Mouse (Mus musculus) limb, embryonic 10.5 days (tissue): ENCODE results near the gene Vipr1. TPM values are rescaled to one million over a fixed set of nuclear protein-coding genes. Genes with fewer than 3 reads are reported as not detected.

Experiments used
- DNase-seq: peaks from one replicate; pipeline ENCODE4 v3.0.0-alpha.2; 2017; ENCODE audit warnings: low spot score
- H3K27ac ChIP-seq: fragments of 300-500 bp; sonication (generic); 2 replicates; pipeline ENCODE4 v1.5.1; 2016; ENCODE audit warnings: mild to moderate bottlenecking
- H3K27me3 ChIP-seq: fragments of 300-500 bp; sonication (generic); 2 replicates; pipeline ENCODE4 v1.6.1; 2016; ENCODE audit warnings: low read depth, mild to moderate bottlenecking; ENCODE audit not compliant: poor library complexity, severe bottlenecking
- H3K36me3 ChIP-seq: fragments of 300-500 bp; sonication (generic); 2 replicates; pipeline ENCODE4 v1.6.1; 2016; ENCODE audit warnings: mild to moderate bottlenecking, moderate library complexity
- H3K4me1 ChIP-seq: fragments of 300-500 bp; sonication (generic); 2 replicates; pipeline ENCODE4 v1.6.1; 2016
- H3K4me3 ChIP-seq: fragments of 300-500 bp; sonication (generic); 2 replicates; pipeline ENCODE4 v1.5.1; 2016; ENCODE audit warnings: mild to moderate bottlenecking, moderate library complexity
- H3K9me3 ChIP-seq: fragments of 300-500 bp; sonication (generic); replicated peaks from 2 replicates; pipeline ENCODE4 v1.6.1; 2016; ENCODE audit warnings: mild to moderate bottlenecking
- WGBS: fragments of 180-500 bp; shearing (Covaris S2); methylation state at CpG from one replicate; pipeline ENCODE4 v1.1.7; 2016; 5-methylcytosine and 5-hydroxymethylcytosine counted together
- polyA plus RNA-seq: library from polyadenylated mRNA; unstranded; fragments of >200 nt; fragmentation: Nextera tagmentation; extraction: Ambion mirVana; gene quantifications from 2 replicates; pipeline ENCODE4 v1.2.1, GENCODE M21; 2016

Gene Vipr1
- polyA plus RNA-seq, 1 experiment from 2014 or later, result 0.49 TPM

GRCm38 (mm10) chr9:121671300-121671699, 28.8 kb downstream of the Vipr1 start:
- 26% methylated on average over 7 of the region's 7 CpGs for WGBS

DNA sequence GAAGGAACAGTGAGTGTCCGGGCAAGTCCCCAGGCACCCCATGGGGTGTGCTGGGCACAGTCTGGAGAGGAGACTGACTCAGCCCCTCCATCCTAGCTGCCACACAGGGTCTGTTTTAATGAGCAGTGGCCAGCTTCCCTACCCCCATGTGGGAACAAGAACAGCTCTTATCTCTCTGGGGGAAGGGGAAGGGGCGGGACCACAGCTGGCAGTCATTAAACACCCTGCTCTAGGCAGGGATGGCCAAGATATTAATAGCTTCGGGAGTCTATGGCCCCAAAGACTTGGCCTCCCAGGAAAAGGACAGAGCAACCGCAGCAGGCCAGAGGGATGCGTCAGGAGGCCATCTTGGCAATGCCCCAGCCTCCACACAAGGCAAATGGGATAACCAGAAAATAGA, 29.8 kb downstream of the Vipr1 start:
- Histone ChIP-seq H3K27ac (no peak overlapping the region; the same call in 1 of the 2 replicates), H3K36me3 (no peaks in the 10 kb centered on the region), H3K9me3 (no peaks in the 10 kb centered on the region), H3K4me1 (peaks cover 40% of the 10 kb centered on the region), H3K27me3 (peaks cover 40% of the 10 kb centered on the region), H3K4me3 (no peak overlapping the region)
- 59% methylated on average over 5 of the region's 5 CpGs for WGBS
- DNase-seq, result no peak

More at GRCm38 (mm10) chr9:121671300-121671699, 28.8 kb downstream of the Vipr1 start:
- Histone ChIP-seq H3K9me3 (no peaks in the 10 kb centered on the region), H3K4me3 (no peak overlapping the region), H3K27me3 (peaks cover 49% of the 10 kb centered on the region), H3K4me1 (peaks cover 50% of the 10 kb centered on the region), H3K27ac (no peak overlapping the region), H3K36me3 (no peaks in the 10 kb centered on the region)
- DNase-seq, result peak; percentile 57

GRCm38 (mm10) chr9:121673716-121674115, 31.2 kb downstream of the Vipr1 start:
- no peaks in the 10 kb centered on the region for H3K36me3 ChIP-seq
- no peaks in the 10 kb centered on the region for H3K9me3 ChIP-seq
- peaks cover 37% of the 10 kb centered on the region for H3K4me1 ChIP-seq
- H3K4me3 ChIP-seq, result no peak overlapping the region
- no peak for DNase-seq
- 92% methylated on average over 5 of the region's 5 CpGs for WGBS
- peaks cover 26% of the 10 kb centered on the region for H3K27me3 ChIP-seq
- H3K27ac ChIP-seq, result no peak overlapping the region

DNA sequence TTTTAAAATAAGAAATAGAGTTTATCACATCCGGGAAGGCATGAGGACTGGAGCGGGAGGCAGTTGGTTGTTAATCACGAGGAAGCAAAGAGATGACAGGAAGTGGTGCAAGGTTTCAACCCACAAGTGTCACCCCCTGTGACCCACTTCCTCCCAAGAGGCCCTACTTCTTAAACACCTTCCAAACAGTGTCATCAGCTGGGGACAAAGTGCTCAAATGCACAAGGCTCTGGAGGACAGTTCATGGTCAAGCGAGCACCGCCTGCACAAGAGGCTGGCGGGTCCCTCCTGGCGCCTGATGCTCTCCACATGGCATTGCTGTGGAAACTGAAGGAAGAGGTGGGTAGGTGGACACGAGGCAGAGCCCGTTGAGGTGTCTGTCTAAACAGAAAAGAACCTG, 32.5 kb downstream of the Vipr1 start:
- WGBS, result 86% methylated on average over 9 of the region's 9 CpGs

DNA sequence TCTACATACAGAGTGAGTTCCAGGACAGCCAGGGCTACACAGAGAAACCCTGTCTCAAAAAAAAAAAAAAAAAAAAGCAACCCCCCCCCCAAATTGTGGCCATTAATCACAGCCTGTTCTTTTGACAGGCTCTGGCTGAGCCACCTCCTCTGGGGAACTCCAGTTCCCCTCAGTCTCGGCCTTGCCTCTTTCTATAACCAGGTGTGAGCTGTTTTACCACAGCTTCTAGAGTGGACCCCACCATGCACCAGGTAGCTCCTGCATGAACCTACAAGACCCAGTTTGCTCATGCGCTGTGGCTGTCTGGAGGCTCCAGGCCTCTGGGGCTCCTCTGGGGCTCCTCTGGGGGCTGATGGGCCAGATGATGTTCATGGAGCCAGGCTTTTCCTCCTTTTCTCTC, 33.0 kb downstream of the Vipr1 start:
- Histone ChIP-seq H3K4me3 (no peak overlapping the region), H3K4me1 (peaks cover 21% of the 10 kb centered on the region)
- 92% methylated on average over 2 of the region's 2 CpGs for WGBS

More for the DNA sequence above, 32.5 kb downstream of the Vipr1 start:
- no peak for DNase-seq
- Histone ChIP-seq H3K9me3 (no peaks in the 10 kb centered on the region), H3K4me3 (no peak overlapping the region), H3K27ac (no peak overlapping the region), H3K4me1 (peaks cover 25% of the 10 kb centered on the region), H3K36me3 (no peaks in the 10 kb centered on the region), H3K27me3 (peaks cover 13% of the 10 kb centered on the region)

DNA sequence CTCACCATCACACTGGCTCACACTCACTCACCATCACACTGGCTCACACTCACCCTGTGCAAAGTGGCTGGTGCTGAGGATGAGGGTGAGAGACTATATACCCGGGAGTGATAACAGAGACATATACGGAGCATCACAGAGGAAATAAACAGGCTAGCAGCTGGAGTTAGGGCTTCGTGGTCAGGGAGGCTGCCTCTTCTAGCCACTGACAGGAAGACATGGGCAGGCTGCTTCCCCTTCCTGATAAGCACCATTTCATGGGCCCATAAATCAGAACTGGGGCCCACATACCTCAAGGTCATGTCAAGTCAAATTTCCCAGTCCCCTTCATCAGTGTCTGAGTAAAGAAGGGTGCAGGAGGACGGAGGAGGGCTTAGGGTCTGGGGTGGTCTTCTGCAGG, 34.6 kb downstream of the Vipr1 start:
- H3K4me3 ChIP-seq, result no peak overlapping the region
- DNase-seq, result no peak
- peaks cover 17% of the 10 kb centered on the region for H3K4me1 ChIP-seq
- no peak overlapping the region for H3K27ac ChIP-seq
- H3K36me3 ChIP-seq, result peaks cover 5% of the 10 kb centered on the region
- no peaks in the 10 kb centered on the region for H3K9me3 ChIP-seq
- 69% methylated on average over 4 of the region's 4 CpGs for WGBS
- H3K27me3 ChIP-seq, result peaks cover 8% of the 10 kb centered on the region; the same call in 1 of the 2 replicates

More for the DNA sequence above, 33.0 kb downstream of the Vipr1 start:
- H3K36me3 ChIP-seq, result no peaks in the 10 kb centered on the region
- no peak overlapping the region for H3K27ac ChIP-seq
- no peaks in the 10 kb centered on the region for H3K9me3 ChIP-seq
- H3K27me3 ChIP-seq, result peaks cover 7% of the 10 kb centered on the region
- DNase-seq, result no peak

GRCm38 (mm10) chr9:121677476-121677875, 35.0 kb downstream of the Vipr1 start:
- Histone ChIP-seq H3K9me3 (no peaks in the 10 kb centered on the region), H3K27ac (no peak overlapping the region), H3K4me3 (no peak overlapping the region), H3K36me3 (peaks cover 9% of the 10 kb centered on the region), H3K27me3 (peaks cover 12% of the 10 kb centered on the region; the same call in 1 of the 2 replicates), H3K4me1 (peaks cover 13% of the 10 kb centered on the region)
- DNase-seq, result no peak
- 84% methylated on average over 8 of the region's 8 CpGs for whole genome bisulfite sequencing

DNA sequence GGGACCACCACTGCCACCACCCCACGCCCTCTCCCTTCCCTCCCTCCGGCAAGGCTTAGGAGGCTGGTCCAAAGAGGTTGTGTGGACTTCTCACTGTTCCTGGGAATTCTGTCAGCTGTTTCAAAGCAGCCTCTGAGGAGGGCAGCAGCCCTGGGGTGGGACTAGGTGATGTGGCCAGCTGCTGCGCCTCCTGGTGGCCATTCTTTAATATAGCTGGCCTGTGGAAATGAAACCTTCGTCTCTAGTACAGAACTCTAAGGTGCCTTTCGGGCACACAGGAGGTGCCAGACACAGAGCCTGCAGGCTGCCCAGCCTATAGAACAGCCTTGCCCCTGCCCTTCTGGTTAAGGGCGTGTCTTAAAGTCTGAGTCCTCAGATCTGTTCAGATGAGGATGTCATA, 37.0 kb downstream of the Vipr1 start:
- Histone ChIP-seq H3K27ac (no peak overlapping the region), H3K9me3 (no peaks in the 10 kb centered on the region), H3K4me1 (peaks cover 9% of the 10 kb centered on the region; the same call in 1 of the 2 replicates), H3K36me3 (peaks cover 17% of the 10 kb centered on the region), H3K4me3 (no peak overlapping the region), H3K27me3 (peaks cover 14% of the 10 kb centered on the region; the same call in 1 of the 2 replicates)
- 24% methylated on average over 6 of the region's 6 CpGs for WGBS
- peak; percentile 77 for DNase-seq

GRCm38 (mm10) chr9:121681191-121681590, 38.7 kb downstream of the Vipr1 start:
- no peak overlapping the region for H3K27ac ChIP-seq
- H3K36me3 ChIP-seq, result peaks cover 30% of the 10 kb centered on the region
- no peak for DNase-seq
- no peak overlapping the region for H3K4me3 ChIP-seq
- H3K9me3 ChIP-seq, result no peaks in the 10 kb centered on the region
- peaks cover 14% of the 10 kb centered on the region; the same call in 1 of the 2 replicates for H3K27me3 ChIP-seq
- WGBS, result 88% methylated on average over 8 of the region's 8 CpGs
- peaks cover 9% of the 10 kb centered on the region; the same call in 1 of the 2 replicates for H3K4me1 ChIP-seq

DNA sequence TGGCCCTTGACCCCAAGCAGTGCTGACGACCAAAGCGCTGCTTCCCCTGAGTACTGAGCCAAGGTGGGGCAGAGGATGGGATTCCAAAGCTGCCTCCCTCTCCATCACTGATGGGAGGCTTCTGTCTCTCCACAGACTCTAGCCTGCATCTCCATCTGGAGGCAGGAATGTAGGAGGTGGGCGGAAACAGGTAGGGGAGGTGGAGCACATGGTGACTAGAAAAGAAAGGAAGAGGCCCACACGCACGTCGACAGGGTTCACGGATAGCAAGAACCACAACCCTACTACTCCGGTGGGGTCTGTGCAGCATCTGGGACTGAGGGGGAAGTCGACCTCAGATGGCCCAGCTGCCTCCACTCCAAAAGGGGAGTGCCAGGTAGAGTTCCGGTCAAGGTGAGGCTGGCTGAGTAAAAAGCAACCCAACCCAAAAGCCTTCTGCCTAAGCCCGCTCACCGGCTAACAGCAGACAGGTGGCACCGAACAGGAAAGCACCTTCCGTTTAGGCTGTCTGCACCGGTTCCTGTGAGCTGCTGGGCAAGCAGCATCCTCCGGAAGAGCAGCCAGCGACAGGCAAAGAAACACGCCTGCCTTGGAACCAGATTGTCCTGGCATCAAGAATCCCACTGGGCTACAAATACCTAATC, 39.6 kb downstream of the Vipr1 start:
- WGBS, result 73% methylated on average over 18 of the region's 18 CpGs
- Histone ChIP-seq H3K4me3 (no peak overlapping the region), H3K27ac (no peak overlapping the region), H3K9me3 (no peaks in the 10 kb centered on the region), H3K27me3 (peaks cover 14% of the 10 kb centered on the region; the same call in 1 of the 2 replicates), H3K4me1 (peaks cover 9% of the 10 kb centered on the region; the same call in 1 of the 2 replicates), H3K36me3 (peaks cover 32% of the 10 kb centered on the region)
- DNase-seq, result no peak

DNA sequence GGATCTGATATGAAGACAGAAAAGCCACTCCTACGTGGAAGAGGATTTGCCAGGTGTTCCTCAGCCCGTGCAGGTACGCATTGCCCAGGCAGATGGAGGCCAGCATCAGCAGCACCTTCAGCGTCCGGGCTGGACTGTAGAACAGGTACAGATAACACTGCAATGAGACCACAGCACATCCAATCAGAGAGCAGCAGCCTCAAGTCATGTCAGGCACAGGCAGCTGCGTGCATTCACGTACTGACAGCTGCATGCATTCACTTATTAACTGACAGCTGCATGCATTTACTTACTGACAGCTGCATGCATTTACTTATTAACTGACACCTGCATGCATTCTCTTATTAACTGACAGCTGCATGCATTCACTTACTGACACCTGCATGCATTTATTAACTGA, 42.2 kb downstream of the Vipr1 start:
- H3K4me3 ChIP-seq, result no peak overlapping the region
- no peak for DNase-seq
- no peaks in the 10 kb centered on the region for H3K9me3 ChIP-seq
- 0 out of 2 replicates have a peak, but pooled peaks cover 4% of the 10 kb centered on the region for H3K4me1 ChIP-seq
- H3K36me3 ChIP-seq, result peaks cover 47% of the 10 kb centered on the region
- 82% methylated on average over 7 of the region's 7 CpGs for WGBS
- H3K27me3 ChIP-seq, result peaks cover 14% of the 10 kb centered on the region; the same call in 1 of the 2 replicates
- no peak overlapping the region for H3K27ac ChIP-seq

DNA sequence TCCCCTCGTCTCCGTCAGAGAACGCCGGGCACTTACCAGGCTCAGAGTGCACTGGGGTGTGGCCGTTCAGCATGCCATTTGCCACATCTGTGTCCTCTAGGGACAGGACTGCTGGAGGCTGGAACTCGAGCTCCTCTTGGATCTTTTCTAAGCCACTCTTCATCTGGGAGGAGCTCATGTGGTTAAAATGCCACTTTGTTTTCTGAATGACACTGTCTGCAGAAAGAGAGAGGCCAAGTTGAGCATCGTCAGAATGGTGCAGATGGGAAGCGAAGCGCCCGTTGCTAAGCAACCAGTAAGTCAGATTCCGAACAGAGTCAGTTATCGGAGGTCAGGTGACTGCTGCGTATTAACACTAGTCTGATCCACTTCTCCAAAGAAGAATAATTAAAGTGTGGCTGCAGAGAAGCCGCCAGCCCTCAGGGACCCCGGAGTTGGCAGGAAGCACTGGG, 47.7 kb downstream of the Vipr1 start:
- Histone ChIP-seq H3K27me3 (no peaks in the 10 kb centered on the region), H3K27ac (no peak overlapping the region), H3K36me3 (peaks cover 62% of the 10 kb centered on the region), H3K4me3 (no peak overlapping the region), H3K4me1 (no peaks in the 10 kb centered on the region), H3K9me3 (no peaks in the 10 kb centered on the region)
- no peak for DNase-seq
- WGBS, result 87% methylated on average over 15 of the region's 15 CpGs

- H3K27ac ChIP-seq, result no peak overlapping the region
- no peaks in the 10 kb centered on the region for H3K9me3 ChIP-seq
- no peaks in the 10 kb centered on the region for H3K4me1 ChIP-seq
- no peak overlapping the region for H3K4me3 ChIP-seq
- peaks cover 62% of the 10 kb centered on the region for H3K36me3 ChIP-seq
- 95% methylated on average over 7 of the region's 7 CpGs for WGBS
- no peak for DNase-seq
- no peaks in the 10 kb centered on the region for H3K27me3 ChIP-seq
Measured at GRCm38 (mm10) chr9:121690734-121691133, 48.2 kb downstream of the Vipr1 start.
